Mouse (Mus musculus) left cerebral cortex, adult 18-20 months (tissue): ENCODE results near the gene Pex11a. TPM values are rescaled to one million over a fixed set of nuclear protein-coding genes. Genes with fewer than 3 reads are reported as not detected.

Source experiments
- DNase-seq, 2 experiments: peaks; one replicate each; pipeline ENCODE4 v3.0.0; 2021 to 2022; ENCODE audit warnings: low spot score in 2 of 2, mixed read lengths in 1 of 2
- total RNA-seq, 2 experiments: library from RNA; stranded (reverse); gene quantifications; 2 replicates each; pipeline ENCODE4 v1.2.3; 2021

Gene Pex11a
- total RNA-seq, 2 experiments from 2014 or later, result 10.9 to 11.9 TPM

- DNase-seq, result no peak
Observed at GRCm38 (mm10) chr7:79740279-79740678, 2.7 kb downstream of the Pex11a start.

- DNase-seq, result no peak
Observed at GRCm38 (mm10) chr7:79738913-79739312, 4.0 kb downstream of the Pex11a start.

- DNase-seq, result no peak
Observed at GRCm38 (mm10) chr7:79736511-79736910, 6.4 kb downstream of the Pex11a start.

GRCm38 (mm10) chr7:79734563-79734962 lies 8.4 kb downstream of the Pex11a start:
- no peak for DNase-seq

- DNase-seq, result no peak
Observed at GRCm38 (mm10) chr7:79732622-79733021, 10.3 kb downstream of the Pex11a start, which contains the start of gene Plin1. Plin1 (minus strand) TSS chr7:79732903.

- DNase-seq, result no peak
Observed at GRCm38 (mm10) chr7:79731438-79731837, 11.5 kb downstream of the Pex11a start.

- DNase-seq, result no peak
Observed at GRCm38 (mm10) chr7:79729743-79730370, 13.1 kb downstream of the Pex11a start.

GRCm38 (mm10) chr7:79729169-79729568 lies 13.8 kb downstream of the Pex11a start:
- peak; percentile 61 to 65 for DNase-seq

GRCm38 (mm10) chr7:79728219-79728618 lies 14.7 kb downstream of the Pex11a start:
- peak; percentile 53 to 57 for DNase-seq

GRCm38 (mm10) chr7:79727091-79727490 lies 15.8 kb downstream of the Pex11a start:
- peak; percentile 59 to 62 for DNase-seq

GRCm38 (mm10) chr7:79721386-79721977 lies 21.4 kb downstream of the Pex11a start:
- DNase-seq, result peak; percentile 31 to 32

GRCm38 (mm10) chr7:79715187-79715981 lies 27.5 kb downstream of the Pex11a start, which contains the start of gene Kif7:
Kif7 (minus strand) TSS chr7:79715720.
- peak; percentile 14 to 26 for DNase-seq

- peak; percentile 17 to 21 for DNase-seq
Observed at GRCm38 (mm10) chr7:79710831-79711230, 32.1 kb downstream of the Pex11a start.

- DNase-seq, result peak; percentile 44 to 66
Observed at GRCm38 (mm10) chr7:79710130-79710607, 32.8 kb downstream of the Pex11a start.

- DNase-seq, result no peak
Observed at GRCm38 (mm10) chr7:79705210-79705609, 37.7 kb downstream of the Pex11a start.

GRCm38 (mm10) chr7:79702755-79703154 lies 40.2 kb downstream of the Pex11a start:
- no peak for DNase-seq

GRCm38 (mm10) chr7:79696495-79696894 lies 46.4 kb downstream of the Pex11a start:
- DNase-seq, result no peak

Other genes with a start within 250 kb of the Pex11a start
- 1 to 10 TPM; 1.6 to 2.3 TPM for gene Rhcg, start 125.5 kb downstream of the Pex11a start, total RNA-seq
- gene Ticrr, start 82.9 kb downstream of the Pex11a start, total RNA-seq, result under 1 TPM in 1 of 2 experiments, not detected in 1; 0.12 TPM
- 1 to 10 TPM; 1.1 to 1.6 TPM for gene Kif7, start 27.4 kb downstream of the Pex11a start, total RNA-seq
- gene Plin1, start 10.2 kb downstream of the Pex11a start, total RNA-seq, result not detected
- gene Wdr93, start within 50 bp of the Pex11a start, total RNA-seq, result under 1 TPM in 1 of 2 experiments, not detected in 1; 0.21 TPM
- gene Mesp1, start 50.7 kb upstream of the Pex11a start, total RNA-seq, result under 1 TPM in 1 of 2 experiments, not detected in 1; 0.28 TPM
- 1 to 10 TPM; 1.6 to 2.0 TPM for gene Mesp2, start 67.6 kb upstream of the Pex11a start, total RNA-seq
- gene Anpep, start 117.9 kb upstream of the Pex11a start, total RNA-seq, result 1 to 10 TPM; 5.3 to 5.5 TPM
- gene Ap3s2, start 177.5 kb upstream of the Pex11a start, total RNA-seq, result 10 to 100 TPM; 36.3 to 47.4 TPM
- 10 to 100 TPM; 13.5 TPM for gene Arpin, start 192.2 kb upstream of the Pex11a start, total RNA-seq